Mouse (Mus musculus) ES-E14 (cell line): ENCODE data around the gene Grk6.

ENCODE experiments used
- CHD2 ChIP-seq: IDR thresholded peaks from 2 replicates; pipeline ENCODE4 v1.6.1; 2014; ENCODE audit warnings: mild to moderate bottlenecking, low read depth, low read length, inconsistent platforms
- HCFC1 ChIP-seq: IDR thresholded peaks from 2 replicates; pipeline ENCODE4 v1.6.1; 2012; ENCODE audit warnings: low read length, inconsistent platforms, borderline replicate concordance; ENCODE audit not compliant: insufficient read depth
- MAFK ChIP-seq: IDR thresholded peaks from 2 replicates; pipeline ENCODE4 v1.6.1; 2014; ENCODE audit warnings: mild to moderate bottlenecking, low read depth, low read length, inconsistent platforms; ENCODE audit not compliant: insufficient read depth
- ZC3H11A ChIP-seq: IDR thresholded peaks from 2 replicates; pipeline ENCODE4 v1.6.1; 2012; ENCODE audit warnings: low read depth, mild to moderate bottlenecking, inconsistent platforms, low read length, borderline replicate concordance
- ZNF384 ChIP-seq: IDR thresholded peaks from 2 replicates; pipeline ENCODE4 v1.6.1; 2012; ENCODE audit warnings: low read depth, low read length, inconsistent platforms

GRCm38 (mm10) chr13:55412643-55413307 is 32.1 kb upstream of the Grk6 start:
- no peak for TF ChIP-seq ZC3H11A
- no peak for TF ChIP-seq CHD2
- TF ChIP-seq MAFK: no peak
- no peak for TF ChIP-seq HCFC1
- TF ChIP-seq ZNF384: no peak
